Mouse (Mus musculus) testis, adult 2 months (tissue): ENCODE measurements at regions not wholly inside any gene's neighbourhood (a gene's known extent, or its start where the extent isn't known, plus 50 kb on each side); places are given as distances from the start of the nearest gene placed in this dataset.

Experiments used
- H3K27ac ChIP-seq: fragments of 200-500 bp; 2 replicates; pipeline ENCODE4 v1.5.1; 2012; ENCODE audit warnings: low read depth, low read length; ENCODE audit not compliant: control insufficient read depth, insufficient read depth
- H3K27me3 ChIP-seq: fragments of 200-500 bp; 2 replicates; pipeline ENCODE4 v1.6.1; 2012; ENCODE audit warnings: mild to moderate bottlenecking, low read length, moderate library complexity; ENCODE audit not compliant: control insufficient read depth, insufficient read depth
- H3K36me3 ChIP-seq: fragments of 200-500 bp; 2 replicates; pipeline ENCODE4 v1.6.1; 2012; ENCODE audit warnings: mild to moderate bottlenecking, low read length; ENCODE audit not compliant: control insufficient read depth, insufficient read depth
- H3K4me1 ChIP-seq: fragments of 200-500 bp; 2 replicates; pipeline ENCODE4 v1.6.1; 2012; ENCODE audit warnings: low read length; ENCODE audit not compliant: control insufficient read depth, insufficient read depth
- H3K4me3 ChIP-seq: fragments of 200-500 bp; 2 replicates; pipeline ENCODE4 v1.5.1; 2012; ENCODE audit warnings: low read depth, mild to moderate bottlenecking, low read length, moderate library complexity, mixed read lengths; ENCODE audit not compliant: control insufficient read depth
- CTCF ChIP-seq: fragments of 200-500 bp; IDR thresholded peaks from 2 replicates; pipeline ENCODE4 v1.5.1; 2012; ENCODE audit warnings: low read depth, mild to moderate bottlenecking, inconsistent platforms, low read length, moderate library complexity; ENCODE audit not compliant: control insufficient read depth, insufficient read depth, insufficient replicate concordance
- POLR2A ChIP-seq: fragments of 200-500 bp; IDR thresholded peaks from 2 replicates; pipeline ENCODE4 v1.6.1; 2012; ENCODE audit warnings: low read depth, mild to moderate bottlenecking, inconsistent platforms, low read length, moderate library complexity; ENCODE audit not compliant: control insufficient read depth

- Histone ChIP-seq H3K27me3 (0 out of 2 replicates have a peak, but pooled peaks cover 2% of the 10 kb centered on the region), H3K36me3 (no peaks in the 10 kb centered on the region), H3K4me1 (peaks cover 19% of the 10 kb centered on the region), H3K4me3 (no peak overlapping the region; the same call in 1 of the 2 replicates), H3K27ac (no peak overlapping the region)
- no peak for TF ChIP-seq POLR2A
- no peak for TF ChIP-seq CTCF
Observed at GRCm38 (mm10) chr13:84345791-84346511, 123.9 kb downstream of the Tmem161b start.

- no peak overlapping the region for H3K4me3 ChIP-seq
- H3K27ac ChIP-seq: no peak overlapping the region
- no peaks in the 10 kb centered on the region for H3K36me3 ChIP-seq
- 0 out of 2 replicates have a peak, but pooled peaks cover 2% of the 10 kb centered on the region for H3K27me3 ChIP-seq
- TF ChIP-seq CTCF: no peak
- TF ChIP-seq POLR2A: no peak
- peaks cover 19% of the 10 kb centered on the region for H3K4me1 ChIP-seq
Observed at GRCm38 (mm10) chr13:84346569-84346968, 124.5 kb downstream of the Tmem161b start.

- Histone ChIP-seq H3K36me3 (no peaks in the 10 kb centered on the region), H3K27me3 (0 out of 2 replicates have a peak, but pooled peaks cover 2% of the 10 kb centered on the region), H3K4me1 (peaks cover 19% of the 10 kb centered on the region), H3K4me3 (peak overlapping the region; percentile 57), H3K27ac (0 out of 2 replicates have a peak overlapping the region, but pooled peaks have one; percentile 58)
- TF ChIP-seq POLR2A (no peak), CTCF (no peak)
Observed at GRCm38 (mm10) chr13:84347181-84347913, 125.3 kb downstream of the Tmem161b start.

GRCm38 (mm10) chr13:84347914-84348700 is 126.0 kb downstream of the Tmem161b start:
- Histone ChIP-seq H3K27ac (no peak overlapping the region), H3K4me1 (peaks cover 19% of the 10 kb centered on the region), H3K36me3 (no peaks in the 10 kb centered on the region), H3K4me3 (peak overlapping the region; percentile 57), H3K27me3 (0 out of 2 replicates have a peak, but pooled peaks cover 2% of the 10 kb centered on the region)
- TF ChIP-seq CTCF (peak; percentile 62; the same call in 1 of the 2 replicates), POLR2A (no peak)

GRCm38 (mm10) chr13:84348701-84348975 is 126.5 kb downstream of the Tmem161b start:
- H3K4me3 ChIP-seq: peak overlapping the region; percentile 57
- H3K4me1 ChIP-seq: peaks cover 19% of the 10 kb centered on the region
- no peaks in the 10 kb centered on the region for H3K36me3 ChIP-seq
- no peak for TF ChIP-seq POLR2A
- H3K27me3 ChIP-seq: 0 out of 2 replicates have a peak, but pooled peaks cover 2% of the 10 kb centered on the region
- H3K27ac ChIP-seq: no peak overlapping the region

GRCm38 (mm10) chr13:84349001-84349720 is 127.1 kb downstream of the Tmem161b start:
- TF ChIP-seq CTCF (no peak), POLR2A (no peak)
- Histone ChIP-seq H3K27me3 (0 out of 2 replicates have a peak, but pooled peaks cover 2% of the 10 kb centered on the region), H3K4me1 (peaks cover 19% of the 10 kb centered on the region), H3K4me3 (peak overlapping the region; percentile 57), H3K36me3 (no peaks in the 10 kb centered on the region), H3K27ac (no peak overlapping the region)
